Mouse (Mus musculus) hindbrain, embryonic 16.5 days (tissue): Measurements from ENCODE around the gene Crip3. TPM values are rescaled to one million over a fixed set of nuclear protein-coding genes. Genes with fewer than 3 reads are reported as not detected.
A peak's percentile ranks its signal among the peaks of the same experiment; 100 is the strongest.

Experiments
- ATAC-seq: fragments of 200-750 bp; cut with Nextera tagmentation; 2 replicates; pipeline ENCODE4 v1.8.0; 2017; ENCODE audit warnings: moderate TSS enrichment, moderate library complexity
- H3K27ac ChIP-seq: fragments of 300-500 bp; sonication (generic); 2 replicates; pipeline ENCODE4 v1.5.1; 2014; ENCODE audit warnings: low read depth, mild to moderate bottlenecking, control low read depth, low read length, moderate library complexity
- H3K27me3 ChIP-seq: fragments of 300-500 bp; sonication (generic); replicated peaks from 2 replicates; pipeline ENCODE4 v1.6.1; 2014; ENCODE audit warnings: low read length; ENCODE audit not compliant: control insufficient read depth, insufficient read depth
- H3K36me3 ChIP-seq: fragments of 300-500 bp; sonication (generic); 2 replicates; pipeline ENCODE4 v1.6.1; 2014; ENCODE audit warnings: mild to moderate bottlenecking, low read length, moderate library complexity, mixed read lengths; ENCODE audit not compliant: control insufficient read depth, insufficient read depth
- H3K4me1 ChIP-seq: fragments of 300-500 bp; sonication (generic); 2 replicates; pipeline ENCODE4 v1.6.1; 2014; ENCODE audit warnings: low read depth, low read length; ENCODE audit not compliant: control insufficient read depth, insufficient read depth
- H3K4me2 ChIP-seq: fragments of 300-500 bp; sonication (generic); 2 replicates; pipeline ENCODE4 v1.6.1; 2014; ENCODE audit warnings: mild to moderate bottlenecking, low read length, control low read depth, moderate library complexity
- H3K4me3 ChIP-seq: fragments of 300-500 bp; sonication (generic); 2 replicates; pipeline ENCODE4 v1.5.1; 2014; ENCODE audit warnings: mild to moderate bottlenecking, low read length, control low read depth, moderate library complexity
- H3K9ac ChIP-seq: fragments of 300-500 bp; sonication (generic); 2 replicates; pipeline ENCODE4 v1.6.1; 2014; ENCODE audit warnings: low read depth, mild to moderate bottlenecking, control low read depth, low read length, moderate library complexity
- H3K9me3 ChIP-seq: fragments of 300-500 bp; sonication (generic); 2 replicates; pipeline ENCODE4 v1.6.1; 2014; ENCODE audit warnings: mild to moderate bottlenecking, low read length, moderate library complexity; ENCODE audit not compliant: control insufficient read depth
- WGBS: fragments of 180-500 bp; shearing (Covaris S2); extraction: QIAGEN DNeasy Blood & Tissue Kit; methylation state at CpG from one replicate; pipeline ENCODE4 v1.1.7; 2014; 5-methylcytosine and 5-hydroxymethylcytosine counted together
- polyA plus RNA-seq: library from polyadenylated mRNA; unstranded; fragments of >200 nt; fragmentation: Nextera tagmentation; extraction: Ambion mirVana; gene quantifications from 2 replicates; pipeline ENCODE4 v1.2.1, GENCODE M21; 2015

Crip3 gene
- polyA plus RNA-seq, 1 experiment from 2014 or later, result 3.3 TPM

DNA sequence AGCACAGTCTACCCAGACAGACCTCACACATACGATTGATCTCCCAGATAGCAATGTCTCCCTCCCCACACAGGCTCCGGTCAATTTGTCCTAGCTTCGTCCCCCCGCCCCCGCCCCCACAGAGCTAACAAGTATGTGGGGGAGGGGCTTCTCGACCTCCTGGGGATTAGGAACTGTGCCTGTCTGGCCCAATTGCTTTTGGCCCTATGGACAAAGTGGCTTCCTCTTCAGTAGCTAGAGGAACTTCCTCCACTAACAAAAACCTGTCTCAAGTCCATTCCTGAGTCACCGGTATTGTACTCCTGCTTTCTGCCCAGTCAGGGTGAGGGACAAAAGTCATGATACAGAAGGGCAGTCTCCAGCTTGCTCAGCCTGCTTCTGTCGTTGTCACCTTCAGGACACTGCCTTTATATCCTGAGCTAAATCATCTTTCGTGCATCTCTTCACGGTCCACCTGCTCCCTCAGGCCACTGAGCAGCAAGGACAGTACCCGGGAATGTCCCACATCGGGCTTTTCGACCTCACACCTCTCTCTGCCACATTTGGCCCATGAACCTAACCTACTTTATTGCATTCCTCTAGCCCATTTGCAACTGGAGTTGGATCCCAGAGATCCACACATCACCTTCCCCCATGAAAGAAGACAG, 24.7 kb downstream of the Crip3 start:
- 0 out of 2 replicates have a peak, but pooled peaks have one; percentile 2 for ATAC-seq
- H3K4me3 ChIP-seq, result no peak overlapping the region
- no peaks in the 10 kb centered on the region; the same call in 1 of the 2 replicates for H3K36me3 ChIP-seq
- H3K9ac ChIP-seq, result no peak overlapping the region
- WGBS, result 6% methylated on average over 13 of the region's 13 CpGs
- H3K4me2 ChIP-seq, result peak overlapping the region; percentile 69
- H3K27ac ChIP-seq, result no peak overlapping the region
- H3K27me3 ChIP-seq, result 0 out of 2 replicates have a peak, but pooled peaks cover 2% of the 10 kb centered on the region
- H3K9me3 ChIP-seq, result no peaks in the 10 kb centered on the region
- H3K4me1 ChIP-seq, result peaks cover 21% of the 10 kb centered on the region

DNA sequence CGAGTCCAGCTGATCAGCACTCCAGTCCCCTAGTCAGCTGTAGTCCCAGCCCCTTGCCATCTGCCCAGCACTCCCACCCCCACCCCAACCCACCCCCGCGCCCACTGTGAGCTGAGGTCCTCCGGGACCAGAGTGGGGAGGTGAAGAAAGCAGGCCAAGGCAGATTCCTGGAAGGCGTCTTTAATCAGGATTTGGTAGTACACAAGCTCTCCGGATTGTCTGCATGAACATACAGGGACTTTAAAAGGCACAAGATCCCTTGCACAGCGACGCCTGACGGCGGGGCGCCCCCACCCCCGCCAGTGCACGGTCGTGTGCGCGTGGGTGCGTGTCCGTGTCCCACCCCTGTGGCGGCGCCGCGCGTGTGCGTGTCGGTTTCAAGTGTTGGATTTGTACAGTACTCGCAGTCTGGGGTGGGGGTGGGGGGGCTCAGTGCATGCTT, 25.3 kb downstream of the Crip3 start:
- Histone ChIP-seq H3K4me3 (peak overlapping the region; percentile 26; the same call in 1 of the 2 replicates), H3K27me3 (0 out of 2 replicates have a peak, but pooled peaks cover 2% of the 10 kb centered on the region), H3K4me1 (peaks cover 21% of the 10 kb centered on the region), H3K9ac (peak overlapping the region; percentile 39), H3K36me3 (no peaks in the 10 kb centered on the region; the same call in 1 of the 2 replicates), H3K9me3 (no peaks in the 10 kb centered on the region), H3K27ac (no peak overlapping the region), H3K4me2 (peak overlapping the region; percentile 69)
- peak; percentile 25; the same call in 1 of the 2 replicates for ATAC-seq
- under 1% methylated on average over 25 of the region's 26 CpGs for WGBS

DNA sequence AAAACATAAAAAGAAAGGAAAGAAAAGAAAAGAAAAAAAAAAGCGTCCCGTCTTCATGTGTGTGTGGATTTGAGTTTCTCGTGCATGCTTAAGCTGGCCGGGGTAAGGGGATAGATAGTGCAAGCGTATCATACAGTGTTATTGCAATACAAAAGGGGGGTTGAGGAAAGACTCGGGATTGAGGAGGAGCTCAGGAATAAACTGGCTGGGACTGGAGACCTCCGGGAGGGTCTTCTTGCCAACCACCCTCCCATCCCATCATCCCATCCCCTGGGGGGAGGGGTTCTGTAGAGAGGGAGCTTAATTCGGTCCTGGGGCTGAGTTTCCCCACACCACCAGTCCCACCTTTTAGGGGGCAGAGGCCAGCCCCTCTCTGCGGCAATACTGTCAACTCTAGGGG, 25.8 kb downstream of the Crip3 start:
- Histone ChIP-seq H3K4me1 (peaks cover 21% of the 10 kb centered on the region), H3K4me3 (peak overlapping the region; percentile 31; the same call in 1 of the 2 replicates)
- ATAC-seq, result peak; percentile 28

DNA sequence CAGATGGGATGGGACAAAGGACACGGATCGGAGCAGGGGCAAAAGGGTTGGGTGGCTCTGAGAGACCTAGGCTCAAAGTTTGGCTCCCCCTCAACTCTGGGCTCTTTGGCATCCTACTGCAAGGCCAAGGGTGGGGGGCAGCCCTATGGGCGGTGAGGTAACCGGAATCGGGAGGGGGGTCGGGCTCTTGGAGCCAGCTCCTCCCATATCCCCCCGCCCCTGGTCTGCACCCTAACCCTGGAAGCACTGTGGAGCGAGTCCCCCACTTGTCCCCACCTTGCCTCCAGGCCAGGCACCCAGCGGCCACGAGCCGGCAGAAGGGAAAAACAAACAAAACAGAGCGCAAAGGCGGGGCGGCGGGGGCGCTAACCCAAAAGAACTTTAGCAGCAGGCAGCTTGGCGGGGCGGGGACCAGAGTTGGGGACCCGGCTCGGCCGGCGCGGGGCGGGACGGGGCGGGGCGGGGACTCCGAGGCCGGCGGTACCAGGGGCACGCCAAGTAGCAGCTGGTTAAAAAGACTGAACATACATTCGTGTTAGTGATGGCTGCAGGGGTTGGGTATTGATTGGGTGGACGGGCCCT, 26.5 kb downstream of the Crip3 start:
- no peak overlapping the region for H3K27ac ChIP-seq
- WGBS, result 2% methylated on average over 33 of the region's 33 CpGs
- peak; percentile 5; the same call in 1 of the 2 replicates for ATAC-seq
- H3K4me1 ChIP-seq, result peaks cover 21% of the 10 kb centered on the region
- H3K9me3 ChIP-seq, result no peaks in the 10 kb centered on the region
- H3K9ac ChIP-seq, result peak overlapping the region; percentile 36
- peak overlapping the region; percentile 69 for H3K4me2 ChIP-seq
- 0 out of 2 replicates have a peak, but pooled peaks cover 2% of the 10 kb centered on the region for H3K27me3 ChIP-seq
- peaks cover 2% of the 10 kb centered on the region; the same call in 1 of the 2 replicates for H3K36me3 ChIP-seq
- peak overlapping the region; percentile 31 for H3K4me3 ChIP-seq

More for the DNA sequence above, 25.8 kb downstream of the Crip3 start:
- 3% methylated on average over 9 of the region's 9 CpGs for WGBS
- H3K9me3 ChIP-seq, result no peaks in the 10 kb centered on the region
- H3K9ac ChIP-seq, result peak overlapping the region; percentile 4; the same call in 1 of the 2 replicates
- H3K4me2 ChIP-seq, result peak overlapping the region; percentile 69
- H3K36me3 ChIP-seq, result no peaks in the 10 kb centered on the region; the same call in 1 of the 2 replicates
- no peak overlapping the region for H3K27ac ChIP-seq
- H3K27me3 ChIP-seq, result 0 out of 2 replicates have a peak, but pooled peaks cover 2% of the 10 kb centered on the region

DNA sequence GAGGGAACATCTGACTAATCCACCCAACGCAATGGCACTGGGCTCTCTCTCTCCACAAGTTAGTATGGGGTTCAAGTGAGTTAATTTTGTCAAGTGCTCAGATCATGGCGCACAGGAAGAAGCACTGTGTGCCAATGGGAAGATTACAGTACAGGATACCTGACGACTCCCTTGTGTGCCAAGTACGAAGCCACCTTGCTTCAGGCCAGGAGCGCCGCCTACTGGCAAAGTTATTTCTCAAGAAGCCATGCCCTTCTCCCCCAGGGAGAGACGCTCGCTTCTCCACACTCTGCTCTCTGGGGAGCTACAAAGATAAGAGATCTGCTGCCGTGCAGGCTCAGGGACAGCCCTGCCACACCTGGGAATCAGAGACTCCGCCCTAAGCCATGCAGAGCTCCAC, 29.1 kb downstream of the Crip3 start:
- no peak overlapping the region for H3K9ac ChIP-seq
- WGBS, result 18% methylated on average over 10 of the region's 10 CpGs
- no peak for ATAC-seq

DNA sequence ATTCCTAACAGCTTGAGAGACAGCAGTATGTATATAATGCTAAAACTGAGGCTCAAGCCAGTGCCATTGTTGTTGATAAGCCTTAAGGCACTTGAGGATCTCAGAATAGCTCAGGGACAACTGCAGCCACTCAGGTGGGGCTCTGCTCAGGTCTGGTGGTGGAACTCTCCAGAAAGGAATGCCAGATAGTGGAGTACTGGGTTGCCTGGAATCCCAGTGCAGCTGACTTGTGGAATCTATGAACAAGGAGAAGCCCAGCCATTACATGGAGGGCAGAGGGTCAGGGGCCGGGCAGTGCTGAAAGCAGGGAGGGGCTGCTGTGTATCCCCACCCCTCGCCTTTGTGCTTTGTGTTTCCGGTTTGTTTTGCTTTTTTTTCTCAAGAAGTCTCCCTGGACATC, 29.7 kb downstream of the Crip3 start:
- 0 out of 2 replicates have a peak, but pooled peaks cover 3% of the 10 kb centered on the region for H3K36me3 ChIP-seq
- H3K4me3 ChIP-seq, result no peak overlapping the region
- H3K27me3 ChIP-seq, result 0 out of 2 replicates have a peak, but pooled peaks cover 2% of the 10 kb centered on the region
- 48% methylated on average over 3 of the region's 3 CpGs for WGBS
- peaks cover 21% of the 10 kb centered on the region for H3K4me1 ChIP-seq
- no peaks in the 10 kb centered on the region for H3K9me3 ChIP-seq
- ATAC-seq, result no peak
- H3K9ac ChIP-seq, result no peak overlapping the region
- H3K27ac ChIP-seq, result no peak overlapping the region
- H3K4me2 ChIP-seq, result no peak overlapping the region

More for the DNA sequence above, 29.1 kb downstream of the Crip3 start:
- Histone ChIP-seq H3K4me2 (no peak overlapping the region), H3K4me1 (peaks cover 21% of the 10 kb centered on the region), H3K27ac (no peak overlapping the region), H3K4me3 (no peak overlapping the region), H3K9me3 (no peaks in the 10 kb centered on the region), H3K27me3 (0 out of 2 replicates have a peak, but pooled peaks cover 2% of the 10 kb centered on the region), H3K36me3 (0 out of 2 replicates have a peak, but pooled peaks cover 3% of the 10 kb centered on the region)

DNA sequence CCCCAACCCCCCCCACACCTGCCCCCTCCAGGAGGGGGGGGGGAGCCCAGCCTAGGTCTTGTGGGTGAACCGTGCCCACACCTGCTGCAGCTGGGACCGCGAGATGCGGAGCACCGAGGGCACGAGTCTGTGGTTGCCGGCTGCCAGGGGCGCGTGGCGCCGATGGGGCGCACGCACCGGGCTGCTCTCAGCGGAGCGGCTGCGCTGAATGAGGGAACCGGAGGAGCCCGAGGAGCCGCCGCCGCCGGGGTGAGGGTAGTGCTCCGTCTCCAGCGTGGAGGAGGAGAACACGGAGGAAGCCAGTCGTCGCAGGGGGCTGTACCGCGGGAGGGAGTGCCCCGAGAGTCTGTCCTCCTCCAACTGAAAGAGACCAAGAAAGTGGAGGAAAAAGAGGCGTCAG, 31.9 kb downstream of the Crip3 start:
- H3K36me3 ChIP-seq, result peaks cover 10% of the 10 kb centered on the region; the same call in 1 of the 2 replicates
- peak overlapping the region; percentile 8; the same call in 1 of the 2 replicates for H3K4me3 ChIP-seq
- 4% methylated on average over 31 of the region's 32 CpGs for WGBS
- no peak overlapping the region for H3K9ac ChIP-seq
- peak overlapping the region; percentile 32 for H3K4me2 ChIP-seq
- H3K27me3 ChIP-seq, result 0 out of 2 replicates have a peak, but pooled peaks cover 2% of the 10 kb centered on the region
- no peaks in the 10 kb centered on the region for H3K9me3 ChIP-seq
- ATAC-seq, result no peak
- H3K27ac ChIP-seq, result no peak overlapping the region
- H3K4me1 ChIP-seq, result peaks cover 2% of the 10 kb centered on the region; the same call in 1 of the 2 replicates

DNA sequence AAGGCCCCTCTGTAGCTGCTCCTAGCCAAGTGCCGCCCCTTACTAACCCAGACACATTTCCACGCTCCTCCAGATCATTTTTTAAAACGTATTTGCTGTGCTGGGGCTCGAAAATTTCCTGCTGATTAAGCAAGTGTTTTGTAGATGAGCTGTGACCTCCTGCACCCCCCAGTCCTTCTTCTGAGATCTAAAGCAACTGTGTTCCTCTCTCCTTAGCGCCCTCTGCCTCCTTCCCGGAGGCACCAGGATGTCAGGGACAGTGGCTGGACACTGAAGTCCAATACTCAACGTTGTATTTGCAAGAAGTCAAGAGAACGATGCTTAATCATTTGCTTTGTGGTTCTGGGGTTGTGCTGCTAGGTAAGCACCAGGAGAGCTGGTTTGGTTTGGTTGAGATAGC, 32.6 kb downstream of the Crip3 start:
- Histone ChIP-seq H3K36me3 (peaks cover 13% of the 10 kb centered on the region; the same call in 1 of the 2 replicates), H3K27ac (no peak overlapping the region), H3K4me2 (peak overlapping the region; percentile 32), H3K9me3 (no peaks in the 10 kb centered on the region), H3K4me3 (0 out of 2 replicates have a peak overlapping the region, but pooled peaks have one; percentile 8), H3K4me1 (no peaks in the 10 kb centered on the region), H3K9ac (0 out of 2 replicates have a peak overlapping the region, but pooled peaks have one; percentile 14), H3K27me3 (0 out of 2 replicates have a peak, but pooled peaks cover 2% of the 10 kb centered on the region)
- WGBS, result 20% methylated on average over 8 of the region's 8 CpGs
- no peak for ATAC-seq

DNA sequence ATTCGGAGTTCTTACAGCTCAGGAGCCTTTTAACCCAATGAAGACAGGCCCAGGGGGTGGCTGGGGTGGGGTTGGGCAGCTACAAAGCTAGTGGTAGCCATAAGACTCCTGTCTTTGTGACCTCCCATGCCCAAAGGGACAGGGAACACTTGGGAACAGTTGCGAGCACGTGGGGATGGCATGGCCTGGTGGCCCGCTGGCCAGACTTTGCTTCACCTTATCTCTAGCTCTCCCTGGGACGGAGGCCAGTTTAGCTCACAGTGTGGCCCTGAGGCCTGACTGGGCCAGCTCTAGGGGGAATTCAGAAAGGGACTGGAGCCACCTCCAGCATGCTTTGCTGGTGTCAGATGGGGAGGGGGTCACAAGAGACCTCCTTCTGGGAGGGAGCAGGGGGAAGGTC, 33.5 kb downstream of the Crip3 start:
- Histone ChIP-seq H3K4me1 (no peaks in the 10 kb centered on the region), H3K9ac (no peak overlapping the region), H3K36me3 (peaks cover 21% of the 10 kb centered on the region; the same call in 1 of the 2 replicates), H3K4me2 (no peak overlapping the region), H3K4me3 (no peak overlapping the region), H3K27me3 (no peaks in the 10 kb centered on the region), H3K9me3 (no peaks in the 10 kb centered on the region), H3K27ac (no peak overlapping the region)
- WGBS, result 84% methylated on average over 5 of the region's 5 CpGs
- no peak for ATAC-seq
